Mouse (Mus musculus) hindbrain, embryonic 11.5 days (tissue): ENCODE measurements at regions not wholly inside any gene's neighbourhood (a gene's known extent, or its start where the extent isn't known, plus 50 kb on each side); places are given as distances from the start of the nearest gene placed in this dataset.
"Not testable (repeated sequence)": the region's sequence is repeated elsewhere in the genome, so short reads cannot be mapped to it uniquely, and the experiment has no call there.

Experiments
- ATAC-seq: fragments of 200-750 bp; cut with Nextera tagmentation; 2 replicates; pipeline ENCODE4 v1.8.0; 2017; ENCODE audit warnings: mild to moderate bottlenecking, moderate TSS enrichment, moderate library complexity; ENCODE audit not compliant: low FRiP score
- DNase-seq: peaks from one replicate; pipeline ENCODE4 v3.0.0-alpha.2; 2015; ENCODE audit warnings: low spot score
- H3K27ac ChIP-seq: fragments of 300-500 bp; sonication (generic); 2 replicates; pipeline ENCODE4 v1.5.1; 2014; ENCODE audit warnings: mild to moderate bottlenecking, low read depth, low read length
- H3K27me3 ChIP-seq: fragments of 300-500 bp; sonication (generic); 2 replicates; pipeline ENCODE4 v1.6.1; 2014; ENCODE audit warnings: mild to moderate bottlenecking, low read length, moderate library complexity, mixed read lengths; ENCODE audit not compliant: control insufficient read depth, insufficient read depth
- H3K36me3 ChIP-seq: fragments of 300-500 bp; sonication (generic); 2 replicates; pipeline ENCODE4 v1.6.1; 2014; ENCODE audit warnings: mild to moderate bottlenecking, low read length, moderate library complexity, mixed read lengths; ENCODE audit not compliant: control insufficient read depth, insufficient read depth
- H3K4me1 ChIP-seq: fragments of 300-500 bp; sonication (generic); replicated peaks from 2 replicates; pipeline ENCODE4 v1.6.1; 2014; ENCODE audit warnings: low read length, mixed read lengths; ENCODE audit not compliant: control insufficient read depth, insufficient read depth
- H3K4me2 ChIP-seq: fragments of 300-500 bp; sonication (generic); replicated peaks from 2 replicates; pipeline ENCODE4 v1.6.1; 2014; ENCODE audit warnings: mild to moderate bottlenecking, low read depth, low read length
- H3K4me3 ChIP-seq: fragments of 300-500 bp; sonication (generic); 2 replicates; pipeline ENCODE4 v1.5.1; 2014; ENCODE audit warnings: low read depth, low read length
- H3K9ac ChIP-seq: fragments of 300-500 bp; sonication (generic); 2 replicates; pipeline ENCODE4 v1.6.1; 2014; ENCODE audit warnings: low read depth, low read length
- H3K9me3 ChIP-seq: fragments of 300-500 bp; sonication (generic); 2 replicates; pipeline ENCODE4 v1.6.1; 2016; ENCODE audit warnings: low read length; ENCODE audit not compliant: control insufficient read depth
- WGBS: fragments of 180-500 bp; shearing (Covaris S2); extraction: QIAGEN DNeasy Blood & Tissue Kit; methylation state at CpG from one replicate; pipeline ENCODE4 v1.1.7; 2014; 5-methylcytosine and 5-hydroxymethylcytosine counted together

DNA sequence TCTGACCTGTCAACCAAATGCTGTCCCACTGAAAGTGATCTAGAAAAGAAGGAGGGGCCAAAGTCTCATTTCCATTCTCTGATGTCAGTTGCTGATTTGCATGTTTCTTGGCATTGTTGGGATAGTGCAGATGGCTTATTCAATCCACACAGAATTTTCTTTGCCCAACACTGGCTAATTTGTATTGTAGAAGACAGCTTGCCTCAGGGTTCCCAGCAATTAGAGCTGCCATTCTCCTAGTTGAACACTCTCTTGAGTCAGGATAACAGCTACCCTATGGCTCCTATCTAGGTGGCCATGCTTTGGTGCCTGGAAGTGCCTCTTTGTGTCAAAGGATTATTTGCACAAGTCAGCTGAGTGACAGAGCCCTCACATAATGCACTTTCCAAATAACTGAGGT, 569.0 kb downstream of the Lrriq3 start:
- Histone ChIP-seq H3K4me3 (no peak overlapping the region), H3K27me3 (no peaks in the 10 kb centered on the region), H3K9me3 (no peaks in the 10 kb centered on the region), H3K4me2 (no peak overlapping the region), H3K9ac (no peak overlapping the region), H3K36me3 (no peaks in the 10 kb centered on the region), H3K27ac (no peak overlapping the region), H3K4me1 (no peaks in the 10 kb centered on the region)
- DNase-seq (no peak), ATAC-seq (no peak)

DNA sequence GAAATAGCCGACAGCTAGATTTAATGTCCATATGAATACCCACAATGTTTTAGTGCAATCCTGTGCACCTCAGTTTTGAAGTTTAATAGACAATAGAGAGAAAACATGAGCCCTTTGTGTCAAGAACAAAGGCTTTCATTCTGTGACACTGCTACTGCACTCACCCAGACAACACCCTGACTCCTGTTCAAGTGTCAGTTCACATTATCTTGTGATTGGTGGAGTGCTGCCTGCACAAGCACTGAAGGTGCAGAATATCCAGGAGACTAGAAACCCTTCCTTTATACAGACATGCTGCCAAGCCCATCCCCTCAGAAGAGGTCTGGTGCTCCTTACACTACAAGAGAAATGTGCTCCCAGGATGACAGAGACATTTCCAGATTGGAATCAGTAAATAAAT, 579.3 kb downstream of the Lrriq3 start:
- H3K36me3 ChIP-seq = no peaks in the 10 kb centered on the region
- H3K27me3 ChIP-seq = no peaks in the 10 kb centered on the region
- no peak overlapping the region for H3K4me2 ChIP-seq
- no peak overlapping the region for H3K27ac ChIP-seq
- H3K4me1 ChIP-seq = no peaks in the 10 kb centered on the region
- DNase-seq (no peak), ATAC-seq (no peak)
- 43% methylated on average over 1 of the region's 1 CpGs for WGBS
- no peaks in the 10 kb centered on the region for H3K9me3 ChIP-seq
- no peak overlapping the region for H3K9ac ChIP-seq
- H3K4me3 ChIP-seq = no peak overlapping the region

DNA sequence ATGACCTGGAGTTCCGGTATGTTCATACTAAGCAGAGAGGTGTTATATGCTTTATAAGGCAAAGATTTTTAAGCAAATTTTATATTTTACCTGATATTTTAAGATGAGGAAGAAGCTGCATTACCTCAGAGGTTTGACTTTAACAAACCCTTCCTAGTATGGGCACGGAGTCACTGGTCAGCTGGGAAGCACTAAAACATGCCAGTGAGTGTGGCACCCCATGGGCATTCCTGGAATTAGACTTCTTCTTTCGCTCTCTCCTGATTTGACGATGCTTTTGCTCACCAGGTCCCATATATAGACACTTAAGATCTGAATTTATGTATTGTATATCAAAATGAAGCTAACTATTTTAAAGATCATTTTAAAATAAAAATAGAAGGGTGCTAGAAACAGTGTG, 587.0 kb downstream of the Lrriq3 start:
- Histone ChIP-seq H3K4me3 (no peak overlapping the region), H3K36me3 (no peaks in the 10 kb centered on the region), H3K9me3 (no peaks in the 10 kb centered on the region), H3K4me1 (no peaks in the 10 kb centered on the region), H3K27ac (no peak overlapping the region), H3K27me3 (no peaks in the 10 kb centered on the region), H3K4me2 (no peak overlapping the region), H3K9ac (no peak overlapping the region)
- DNase-seq (no peak), ATAC-seq (no peak)
- 87% methylated on average over 4 of the region's 4 CpGs for WGBS

DNA sequence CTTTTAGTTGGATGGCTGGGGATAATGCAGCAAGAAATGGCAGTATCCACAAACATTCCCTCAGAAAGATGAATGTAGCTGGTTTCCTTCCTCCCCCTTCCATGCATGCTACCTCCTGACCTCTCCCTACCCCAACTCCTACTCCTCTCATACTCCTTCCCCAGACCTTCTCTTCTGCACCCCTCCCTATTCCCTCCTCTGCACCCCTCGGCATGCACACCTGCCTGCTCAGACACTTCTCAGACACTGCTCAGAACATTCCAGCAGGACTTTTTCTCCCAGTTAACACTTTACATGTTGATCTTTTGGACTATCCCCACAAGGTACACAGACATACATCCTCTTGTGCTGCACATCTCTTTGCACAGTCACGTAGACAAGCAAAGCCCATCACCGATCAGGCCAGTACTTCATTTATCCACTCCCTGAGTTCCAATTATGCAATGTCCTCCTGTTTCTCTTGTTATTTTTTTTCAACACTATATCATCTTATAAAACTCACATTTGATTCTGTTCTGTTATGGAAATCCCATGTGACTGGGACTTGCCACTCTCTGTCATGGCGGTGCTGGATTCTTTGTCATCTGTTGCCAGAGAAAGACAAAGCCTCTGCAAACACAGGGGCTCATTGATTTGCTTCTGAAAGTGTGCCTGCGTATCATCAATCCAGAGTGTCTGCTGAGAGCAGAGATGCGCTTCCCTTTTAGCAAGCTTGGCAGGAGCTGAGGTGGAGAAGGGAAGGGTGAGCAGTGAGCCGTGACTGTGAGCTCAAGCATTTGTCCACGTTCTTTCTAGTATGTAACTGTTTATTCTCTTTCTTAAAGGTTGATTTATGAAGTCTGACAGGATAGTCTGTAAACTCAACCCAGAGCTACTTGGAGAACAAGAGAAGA, 589.9 kb downstream of the Lrriq3 start:
- Histone ChIP-seq H3K36me3 (no peaks in the 10 kb centered on the region), H3K27ac (no peak overlapping the region), H3K4me3 (no peak overlapping the region), H3K4me2 (no peak overlapping the region), H3K27me3 (no peaks in the 10 kb centered on the region), H3K9ac (no peak overlapping the region), H3K4me1 (no peaks in the 10 kb centered on the region), H3K9me3 (no peaks in the 10 kb centered on the region)
- ATAC-seq (peak; percentile 81), DNase-seq (peak; percentile 25)
- WGBS = 43% methylated on average over 8 of the region's 8 CpGs

DNA sequence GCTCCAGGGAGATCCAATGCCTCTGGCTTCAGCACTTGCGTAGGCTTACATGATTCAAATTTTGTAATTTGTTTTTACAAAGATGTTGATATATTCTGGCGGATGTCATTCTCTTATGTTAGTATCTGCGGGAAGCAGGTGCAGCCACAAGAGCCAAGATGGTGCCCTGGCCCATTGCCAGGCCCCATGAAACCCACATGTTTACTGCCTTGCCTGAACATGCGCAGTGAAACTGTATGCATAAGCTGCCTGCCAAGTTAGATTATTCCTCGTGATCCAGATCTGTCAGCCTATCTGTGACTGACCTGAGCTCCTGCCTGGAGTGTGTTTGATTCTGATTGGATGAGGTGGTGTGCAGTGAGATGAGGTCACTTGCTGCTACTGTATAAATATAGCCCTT, 595.1 kb downstream of the Lrriq3 start:
- DNase-seq (no peak), ATAC-seq (no peak)
- Histone ChIP-seq H3K9ac (no peak overlapping the region), H3K36me3 (no peaks in the 10 kb centered on the region), H3K4me1 (no peaks in the 10 kb centered on the region), H3K27ac (no peak overlapping the region), H3K9me3 (no peaks in the 10 kb centered on the region), H3K4me3 (no peak overlapping the region), H3K4me2 (no peak overlapping the region), H3K27me3 (no peaks in the 10 kb centered on the region)
- 93% methylated on average over 5 of the region's 5 CpGs for WGBS

DNA sequence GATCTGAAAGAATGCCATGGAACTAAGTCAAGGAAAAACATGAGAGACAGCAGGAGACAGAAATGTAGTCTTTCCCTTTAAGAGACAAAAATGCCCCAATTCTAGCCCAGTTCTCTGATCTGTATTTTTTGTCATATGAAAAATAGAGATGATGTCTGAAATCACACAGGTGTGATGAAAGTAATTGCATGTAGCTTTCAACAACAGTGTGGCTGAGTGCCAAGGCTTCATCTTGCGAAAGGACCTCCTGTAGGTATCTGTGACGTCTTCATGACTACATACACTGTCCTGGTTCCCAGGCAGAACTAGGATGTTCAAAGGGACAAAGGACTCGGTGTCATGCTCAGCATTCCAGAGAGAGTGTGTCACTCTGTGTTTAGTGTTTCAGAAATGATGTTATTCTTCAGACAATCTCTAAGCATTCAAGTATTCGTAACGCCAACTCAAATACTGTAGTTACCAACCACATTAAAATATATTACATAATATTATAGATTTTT, 629.8 kb downstream of the Lrriq3 start:
- WGBS = 81% methylated on average over 5 of the region's 5 CpGs
- Histone ChIP-seq H3K4me3 (no peak overlapping the region), H3K27me3 (no peaks in the 10 kb centered on the region), H3K27ac (no peak overlapping the region), H3K4me1 (no peaks in the 10 kb centered on the region), H3K9ac (no peak overlapping the region), H3K36me3 (no peaks in the 10 kb centered on the region), H3K4me2 (no peak overlapping the region), H3K9me3 (no peaks in the 10 kb centered on the region)
- no peak for DNase-seq
- no peak for ATAC-seq

DNA sequence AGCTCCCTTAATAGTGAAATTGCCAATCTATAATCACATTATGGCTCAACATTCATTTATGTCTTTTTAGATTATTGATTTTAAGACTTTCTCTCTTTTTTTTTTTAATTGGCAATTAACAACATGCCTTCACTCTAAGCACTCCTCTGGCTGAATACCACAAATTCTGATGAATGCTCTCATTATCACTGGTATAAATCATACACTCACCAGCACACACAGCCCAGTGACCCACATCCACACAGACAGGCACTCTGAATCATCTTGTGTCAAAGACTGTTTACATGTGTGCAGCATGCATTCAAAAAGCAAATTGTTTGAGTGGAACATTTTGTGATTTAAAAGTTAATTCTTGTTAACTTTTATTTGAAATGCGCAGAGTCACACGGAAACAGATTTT, 649.2 kb downstream of the Lrriq3 start:
- DNase-seq (no peak), ATAC-seq (no peak)
- Histone ChIP-seq H3K27ac (no peak overlapping the region), H3K4me3 (no peak overlapping the region), H3K4me2 (no peak overlapping the region), H3K4me1 (no peaks in the 10 kb centered on the region), H3K36me3 (no peaks in the 10 kb centered on the region), H3K27me3 (no peaks in the 10 kb centered on the region), H3K9ac (no peak overlapping the region), H3K9me3 (no peaks in the 10 kb centered on the region)
- WGBS = 95% methylated on average over 2 of the region's 2 CpGs

DNA sequence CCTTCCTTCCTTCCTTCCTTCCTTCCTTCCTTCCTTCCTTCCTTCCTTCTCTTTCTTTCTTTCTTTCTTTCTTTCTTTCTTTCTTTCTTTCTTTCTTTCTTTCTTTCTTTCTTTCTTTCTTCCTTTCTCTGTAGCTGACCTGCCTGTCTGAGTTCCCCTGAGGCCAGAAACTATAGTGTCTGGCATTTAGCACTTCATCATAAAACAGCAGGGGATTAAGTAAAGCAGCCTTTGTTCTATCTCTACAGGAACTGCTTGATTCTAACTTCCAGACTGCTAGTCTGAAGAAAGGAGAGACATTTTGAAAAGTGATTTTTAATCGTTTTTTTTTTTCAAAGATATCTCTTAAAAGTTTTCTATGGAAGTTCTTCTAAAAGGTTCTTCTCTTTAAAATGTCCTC, 653.4 kb downstream of the Lrriq3 start:
- WGBS = 34% methylated on average over 1 of the region's 1 CpGs
- not testable (repeated sequence) for H3K9ac ChIP-seq, H3K9me3 ChIP-seq, H3K27me3 ChIP-seq, H3K36me3 ChIP-seq, H3K27ac ChIP-seq, H3K4me3 ChIP-seq, H3K4me1 ChIP-seq, DNase-seq, ATAC-seq, H3K4me2 ChIP-seq

DNA sequence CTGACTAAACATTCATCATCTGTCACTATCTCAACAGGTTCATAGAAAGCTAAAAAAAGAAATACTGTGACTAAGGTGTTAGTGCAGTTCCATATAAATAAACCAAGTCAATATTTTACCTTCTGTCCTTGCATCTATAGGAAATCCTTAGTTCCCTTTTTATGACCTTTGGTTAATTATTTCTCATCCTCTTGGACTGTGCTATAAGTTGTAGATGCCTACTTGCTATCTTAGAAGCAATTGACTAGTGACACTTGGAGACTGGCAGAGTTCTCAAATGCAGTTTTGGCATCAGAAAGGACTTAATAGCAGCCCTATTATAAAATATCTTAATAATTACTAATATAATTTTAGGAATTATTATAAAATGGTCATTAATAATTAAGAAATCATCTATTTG, 654.3 kb downstream of the Lrriq3 start:
- Histone ChIP-seq H3K27me3 (no peaks in the 10 kb centered on the region), H3K4me1 (no peaks in the 10 kb centered on the region), H3K27ac (no peak overlapping the region), H3K9me3 (no peaks in the 10 kb centered on the region), H3K4me2 (no peak overlapping the region), H3K36me3 (no peaks in the 10 kb centered on the region), H3K4me3 (no peak overlapping the region), H3K9ac (no peak overlapping the region)
- ATAC-seq = no peak
- DNase-seq = no peak
